Mouse (Mus musculus): ENCODE data around the gene Otogl. TPM values are rescaled to one million over a fixed set of nuclear protein-coding genes. Genes with fewer than 3 reads are reported as not detected.
A peak's percentile ranks its signal among the peaks of the same experiment; 100 is the strongest.

Gene Otogl
- total RNA-seq (2021): under 1 TPM; 0.05 to 0.11 TPM

GRCm38 (mm10) chr10:107912084-107912573 is at the start of gene Otogl:
Gene Otogl (minus strand): TSS chr10:107912134.
- DNase-seq: no peak

- DNase-seq: no peak
Measured at GRCm38 (mm10) chr10:107956588-107956987, 44.7 kb upstream of the Otogl start.

- DNase-seq: no peak
Measured at GRCm38 (mm10) chr10:107954444-107954843, 42.5 kb upstream of the Otogl start.

DNA sequence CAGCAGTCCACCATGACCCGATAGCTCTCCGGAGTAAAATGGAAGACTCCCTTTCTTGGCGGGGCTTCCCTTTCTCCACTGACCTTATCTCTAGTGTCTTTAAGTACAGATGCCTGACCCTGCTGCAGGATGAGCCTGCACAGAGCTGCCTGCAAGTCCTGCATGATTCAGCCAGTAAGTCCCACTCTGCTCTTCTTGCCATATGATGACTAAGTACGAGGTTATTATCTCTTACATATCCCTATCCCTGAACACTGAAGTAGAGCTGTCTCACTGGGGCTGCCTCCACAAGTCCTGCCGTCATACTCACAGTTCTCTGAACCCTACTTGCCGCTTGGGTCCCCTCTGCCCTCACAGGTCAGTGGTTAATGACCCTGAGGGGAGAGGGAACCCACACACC is 39.7 kb upstream of the Otogl start:
- no peak for DNase-seq

DNA sequence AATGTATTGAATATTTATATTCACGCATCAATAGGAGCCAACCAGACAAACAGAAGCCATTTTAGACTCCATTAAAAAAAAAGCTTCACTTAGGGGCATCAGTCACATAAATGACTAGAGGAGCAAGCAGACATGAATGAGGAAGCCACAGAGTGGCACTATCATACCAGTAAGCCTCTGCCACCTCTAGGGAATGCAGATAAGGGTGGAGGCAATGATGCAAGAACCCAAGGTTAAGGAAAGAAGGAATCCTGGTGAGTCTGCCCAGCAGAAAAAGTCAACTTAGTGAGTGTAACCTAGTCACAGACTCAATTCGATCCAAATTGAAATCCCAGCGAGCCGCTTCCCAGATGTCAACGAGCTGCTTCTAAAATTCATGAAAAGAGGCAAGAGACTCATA is 38.0 kb upstream of the Otogl start:
- no peak for DNase-seq

- DNase-seq: no peak
Measured at GRCm38 (mm10) chr10:107948647-107949046, 36.7 kb upstream of the Otogl start.

DNA sequence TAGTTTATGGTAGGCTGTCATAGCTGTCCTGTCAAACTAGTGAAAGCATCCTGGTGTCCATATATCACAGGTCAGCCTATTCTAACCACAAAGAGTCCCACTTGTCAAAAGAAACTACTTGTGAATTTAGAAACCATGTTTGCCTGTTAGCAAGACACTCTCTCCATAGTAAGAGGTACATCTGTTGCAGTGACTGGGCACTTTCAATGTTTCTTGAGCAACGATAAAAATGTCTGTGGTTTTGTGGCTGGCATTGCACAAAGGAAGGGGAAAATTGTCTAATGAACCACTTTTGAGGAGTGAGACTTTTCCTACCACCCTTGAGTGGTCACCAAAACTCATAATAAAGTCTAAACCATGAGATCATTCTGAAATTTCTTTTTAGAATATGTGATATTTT is 36.1 kb upstream of the Otogl start:
- DNase-seq: no peak

DNA sequence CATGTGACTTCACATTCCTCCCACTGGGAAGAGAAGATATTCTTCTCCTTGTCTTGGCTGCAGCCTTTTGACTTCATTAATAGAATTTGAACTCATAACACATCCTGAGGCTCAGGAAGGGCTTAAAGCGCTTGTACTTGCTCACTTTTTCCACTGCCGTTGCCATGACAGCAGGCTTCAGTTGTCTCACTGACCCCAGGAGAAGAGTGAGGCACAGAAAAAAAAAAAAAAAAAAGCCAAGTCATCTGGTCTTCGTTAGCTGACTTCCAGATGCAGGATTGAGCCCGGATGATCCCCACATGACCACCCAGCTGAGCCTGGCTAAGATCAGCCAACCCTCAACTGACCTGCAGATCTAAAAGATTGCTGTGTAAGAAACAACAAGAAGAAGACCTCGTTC is 34.4 kb upstream of the Otogl start:
- DNase-seq: no peak

DNA sequence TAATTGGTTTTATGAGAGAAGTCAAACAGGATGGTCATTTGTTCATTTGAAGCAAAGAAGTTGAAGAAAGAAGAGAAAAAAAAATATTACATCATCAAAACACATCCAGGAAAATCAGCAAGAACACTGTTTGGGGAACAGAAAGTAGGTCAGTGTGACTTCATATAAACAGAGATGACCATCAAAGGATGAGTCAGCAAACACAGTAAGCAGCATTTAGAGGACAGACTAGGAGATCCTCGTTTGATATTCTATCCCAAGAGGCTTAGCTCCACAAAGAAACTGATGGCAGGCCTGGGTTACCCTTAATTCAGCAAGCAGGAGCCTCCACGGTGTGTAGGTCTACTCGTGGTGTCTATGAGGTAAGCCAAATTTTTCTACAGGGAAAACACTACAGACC is 31.9 kb upstream of the Otogl start:
- DNase-seq: no peak

DNA sequence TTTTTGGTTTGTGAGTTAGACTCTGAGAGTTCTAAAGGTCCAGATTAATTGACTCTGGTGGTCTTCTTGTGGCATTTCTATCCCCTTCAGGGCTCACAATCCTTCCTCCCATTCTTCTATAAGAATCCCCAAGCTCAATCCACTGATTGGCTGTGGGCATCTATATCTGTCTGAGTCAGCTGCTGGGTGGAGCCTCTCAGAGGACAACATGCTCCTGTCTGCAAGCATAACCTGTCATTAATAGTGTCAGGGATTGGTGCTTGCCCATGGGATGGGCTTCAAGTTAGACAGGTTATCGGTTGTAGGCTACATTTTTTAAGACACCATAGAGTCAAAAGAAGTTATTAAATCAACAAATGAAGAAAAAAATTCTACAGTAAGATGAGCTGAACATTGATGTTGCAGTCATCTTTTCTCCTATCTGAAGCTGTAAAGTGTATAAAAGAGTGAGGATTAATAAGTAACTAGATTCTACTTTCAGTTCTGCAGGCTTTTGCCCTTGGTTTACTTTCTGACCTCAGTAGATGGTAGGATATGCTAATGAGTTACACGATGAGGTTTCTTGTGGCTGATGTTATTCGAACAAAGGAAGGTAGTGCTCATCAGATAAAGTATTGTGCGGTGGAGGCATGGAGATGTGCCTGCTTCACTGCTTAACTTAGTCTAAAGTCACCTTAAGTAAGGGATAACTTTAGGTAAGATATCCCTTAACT is 29.4 kb upstream of the Otogl start:
- DNase-seq: no peak

- peak; percentile 37 for DNase-seq
Measured at GRCm38 (mm10) chr10:107940302-107940701, 28.4 kb upstream of the Otogl start.

DNA sequence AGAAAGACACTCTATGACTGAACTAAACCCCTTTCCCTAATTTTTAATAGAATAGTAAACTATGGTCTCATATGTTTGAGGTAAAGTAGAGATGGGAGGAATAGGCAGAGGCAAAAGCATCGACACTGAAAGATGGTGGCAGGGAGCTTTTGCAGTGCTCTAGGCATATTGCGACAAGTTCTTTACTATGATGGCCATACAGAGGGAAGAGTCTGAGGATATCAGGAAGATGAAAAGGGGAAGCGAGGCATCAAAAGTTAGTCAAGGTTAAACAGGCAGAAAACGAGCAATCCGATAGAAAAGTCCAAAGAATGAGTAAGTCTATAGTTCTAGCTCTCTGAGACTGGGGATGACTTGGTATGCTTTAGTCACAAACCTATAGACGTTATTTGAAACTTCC is 27.9 kb upstream of the Otogl start:
- DNase-seq: no peak

GRCm38 (mm10) chr10:107934055-107934454 is 22.1 kb upstream of the Otogl start:
- no peak for DNase-seq

DNA sequence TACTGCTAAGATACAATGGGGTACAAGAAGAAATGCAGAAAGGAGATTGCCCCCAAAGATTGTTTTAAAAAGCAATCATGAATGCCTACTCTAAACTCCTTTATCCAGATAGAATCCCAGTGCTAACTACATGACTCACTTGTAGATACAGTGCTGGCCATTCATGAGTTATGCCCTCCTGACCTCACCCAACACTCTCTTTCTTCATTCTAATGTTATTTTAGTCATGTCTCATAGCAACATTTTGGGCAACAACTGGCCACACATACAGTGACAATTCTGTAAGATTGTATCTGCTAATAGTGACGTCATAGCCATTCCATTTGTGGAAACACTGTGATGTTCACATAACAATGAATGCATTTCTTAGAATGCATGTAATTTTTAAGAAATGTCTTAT is 21.6 kb upstream of the Otogl start:
- DNase-seq: no peak

GRCm38 (mm10) chr10:107931833-107932828 is 20.2 kb upstream of the Otogl start:
- peak; percentile 80 for DNase-seq

GRCm38 (mm10) chr10:107930471-107931021 is 18.6 kb upstream of the Otogl start:
- DNase-seq: peak; percentile 80

GRCm38 (mm10) chr10:107925306-107925705 is 13.4 kb upstream of the Otogl start:
- no peak for DNase-seq

- no peak for DNase-seq
Measured at GRCm38 (mm10) chr10:107923860-107924259, 11.9 kb upstream of the Otogl start.

- peak; percentile 31 for DNase-seq
Measured at GRCm38 (mm10) chr10:107922750-107923149, 10.8 kb upstream of the Otogl start.

- peak; percentile 55 for DNase-seq
Measured at GRCm38 (mm10) chr10:107921549-107921948, 9.6 kb upstream of the Otogl start.

- no peak for DNase-seq
Measured at GRCm38 (mm10) chr10:107921134-107921533, 9.2 kb upstream of the Otogl start.

- no peak for DNase-seq
Measured at GRCm38 (mm10) chr10:107913013-107913412, 1.1 kb upstream of the Otogl start.

- no peak for DNase-seq
Measured at GRCm38 (mm10) chr10:107906453-107906852, 5.5 kb downstream of the Otogl start.

Data from heart, postnatal 4 days (tissue).